Comparison of ENCODE assay signal across 10 mouse cellular contexts in genomic region chr5:139287099-139287498, GRCm38 (mm10). TPM values are rescaled to one million over a fixed set of nuclear protein-coding genes. Genes with fewer than 3 reads are reported as not detected.
DNase-seq lines count a peak whose midpoint lies in the region; ATAC-seq and TF ChIP-seq lines count a peak whose summit lies in the region.
"Had no signal": no experiment of that assay in that cellular context is flagged by ENCODE, and none has a peak within 500 bp of the region (broad histone marks: within the 10 kb centered on the region; RNA-seq: fewer than 3 reads in every experiment).

No protein-coding gene starts in this region.

- no peaks in the 10 kb centered on the region for H3K9me3 ChIP-seq in lung, embryonic 15.5 days
- no peaks in the 10 kb centered on the region for H3K9me3 ChIP-seq in liver, postnatal 0 days (ENCODE audit: low read length)
- H3K9me3 ChIP-seq in stomach, embryonic 16.5 days (replicated peaks; ENCODE audit: control insufficient read depth, low read length) = no peaks in the 10 kb centered on the region
- H3K9me3 ChIP-seq in limb, embryonic 10.5 days (replicated peaks) = no peaks in the 10 kb centered on the region
- H3K9me3 ChIP-seq: midbrain, embryonic 13.5 days had no signal

- no peaks in the 10 kb centered on the region for H3K27me3 ChIP-seq in lung, embryonic 15.5 days
- H3K27me3 ChIP-seq in liver, postnatal 0 days (ENCODE audit: insufficient read depth, low read length) = no peaks in the 10 kb centered on the region
- no peaks in the 10 kb centered on the region for H3K27me3 ChIP-seq in stomach, embryonic 16.5 days (ENCODE audit: control insufficient read depth, insufficient read depth, low read length)
- H3K27me3 ChIP-seq in limb, embryonic 10.5 days (ENCODE audit: low read depth, poor library complexity, severe bottlenecking) = no peaks in the 10 kb centered on the region
- H3K27me3 ChIP-seq: midbrain, embryonic 13.5 days had no signal

- ATAC-seq in lung, embryonic 15.5 days (ENCODE audit: borderline replicate concordance, extremely low read depth, low FRiP score, low TSS enrichment) = no peak
- peak; percentile 79 for ATAC-seq in common myeloid progenitor, adult 5-6 weeks (replicated peaks; ENCODE audit: low read depth, poor library complexity, severe bottlenecking)
- peak; percentile 72 for ATAC-seq in liver, postnatal 0 days
- no peak for ATAC-seq in stomach, embryonic 16.5 days (ENCODE audit: insufficient read depth, low FRiP score)
- ATAC-seq: inflammation-experienced regulatory T-cells, adult 6 months; midbrain, embryonic 13.5 days had no signal

- no peak for TF ChIP-seq POLR2A in lung, adult 2 months (IDR thresholded peaks at IDR 0.05; ENCODE audit: borderline replicate concordance, extremely low read depth, low read depth, low read length)

- H3K9ac ChIP-seq in lung, embryonic 15.5 days = no peak overlapping the region
- no peak overlapping the region for H3K9ac ChIP-seq in liver, postnatal 0 days (replicated peaks)
- H3K9ac ChIP-seq in stomach, embryonic 16.5 days (ENCODE audit: low read length) = no peak overlapping the region; the same call in 1 of the 2 replicates
- H3K9ac ChIP-seq: midbrain, embryonic 13.5 days had no signal

- no peak for TF ChIP-seq CTCF in lung, adult 2 months (IDR thresholded peaks at IDR 0.05; ENCODE audit: insufficient read depth, low read length)
- TF ChIP-seq CTCF in liver, postnatal 0 days (IDR thresholded peaks at IDR 0.05; ENCODE audit: low read depth) = no peak

- peaks cover 21% of the 10 kb centered on the region for H3K4me1 ChIP-seq in lung, embryonic 15.5 days
- no peaks in the 10 kb centered on the region; the same call in 1 of the 2 replicates for H3K4me1 ChIP-seq in lung, adult 2 months (ENCODE audit: control insufficient read depth, insufficient read depth, low read length)
- H3K4me1 ChIP-seq in liver, postnatal 0 days (ENCODE audit: insufficient read depth) = peaks cover 33% of the 10 kb centered on the region
- H3K4me1 ChIP-seq in stomach, embryonic 16.5 days (ENCODE audit: control insufficient read depth, insufficient read depth, low read length) = peaks cover 18% of the 10 kb centered on the region
- H3K4me1 ChIP-seq in limb, embryonic 10.5 days = peaks cover 19% of the 10 kb centered on the region; the same call in 1 of the 2 replicates
- H3K4me1 ChIP-seq: midbrain, embryonic 13.5 days had no signal

- no peak overlapping the region for H3K4me2 ChIP-seq in lung, embryonic 15.5 days
- H3K4me2 ChIP-seq in liver, postnatal 0 days (ENCODE audit: low read depth, low read length) = no peak overlapping the region; the same call in 1 of the 2 replicates
- no peak overlapping the region for H3K4me2 ChIP-seq in stomach, embryonic 16.5 days (ENCODE audit: low read depth, low read length)
- H3K4me2 ChIP-seq: midbrain, embryonic 13.5 days had no signal

- peak overlapping the region; percentile 75 for H3K27ac ChIP-seq in lung, embryonic 15.5 days
- H3K27ac ChIP-seq in liver, postnatal 0 days (ENCODE audit: low read depth) = peak overlapping the region; percentile 85
- peak overlapping the region; percentile 74 for H3K27ac ChIP-seq in stomach, embryonic 16.5 days (ENCODE audit: low read length)
- no peak overlapping the region for H3K27ac ChIP-seq in limb, embryonic 10.5 days
- H3K27ac ChIP-seq: midbrain, embryonic 13.5 days had no signal

- no peak for TF ChIP-seq EP300 in liver, postnatal 0 days (IDR thresholded peaks at IDR 0.05; ENCODE audit: low read depth)

- H3K36me3 ChIP-seq in lung, embryonic 15.5 days = no peaks in the 10 kb centered on the region
- no peaks in the 10 kb centered on the region for H3K36me3 ChIP-seq in liver, postnatal 0 days (replicated peaks; ENCODE audit: insufficient read depth, low read length)
- no peaks in the 10 kb centered on the region for H3K36me3 ChIP-seq in stomach, embryonic 16.5 days (ENCODE audit: control insufficient read depth, insufficient read depth, low read length)
- no peaks in the 10 kb centered on the region for H3K36me3 ChIP-seq in limb, embryonic 10.5 days
- H3K36me3 ChIP-seq: midbrain, embryonic 13.5 days had no signal

- no peak for DNase-seq in lung, adult 2 months
- peak; percentile 56 for DNase-seq in liver, postnatal 0 days
- no peak for DNase-seq in thymus, postnatal 36 days
- DNase-seq in limb, embryonic 10.5 days (ENCODE audit: low spot score) = no peak
- DNase-seq in cerebellum, postnatal 10 days = no peak

- WGBS in lung, embryonic 15.5 days = 76% methylated on average over 5 of the region's 5 CpGs
- WGBS in lung, adult 2 months = 67% methylated on average over 5 of the region's 5 CpGs
- 35% methylated on average over 5 of the region's 5 CpGs for WGBS in liver, postnatal 0 days (ENCODE audit: insufficient replicate concordance)
- 73% methylated on average over 5 of the region's 5 CpGs for WGBS in stomach, embryonic 16.5 days
- 86% methylated on average over 5 of the region's 5 CpGs for WGBS in limb, embryonic 10.5 days

- no peak overlapping the region for H3K4me3 ChIP-seq in lung, embryonic 15.5 days
- H3K4me3 ChIP-seq in lung, adult 2 months (replicated peaks; ENCODE audit: extremely low read depth, low read depth, low read length) = no peak overlapping the region
- H3K4me3 ChIP-seq in liver, postnatal 0 days (ENCODE audit: low read depth, low read length) = no peak overlapping the region
- H3K4me3 ChIP-seq in stomach, embryonic 16.5 days (replicated peaks; ENCODE audit: low read length) = no peak overlapping the region
- H3K4me3 ChIP-seq in limb, embryonic 10.5 days = no peak overlapping the region
- H3K4me3 ChIP-seq: midbrain, embryonic 13.5 days had no signal

RNA-seq across cellular contexts. Expression of gene Get4, which starts 35.0 kb away (rescaled TPM):
- polyA plus RNA-seq in lung, embryonic 15.5 days (2015; fragmentation: Nextera tagmentation; extraction: Ambion mirVana) = 186 TPM in 2 replicates
- 105 and 162 TPM in 2 replicates for polyA plus RNA-seq in lung, adult 2 months (2012; rRNA removed)
- total RNA-seq in common myeloid progenitor, adult 5-6 weeks (2017) = 13.4 and 31.2 TPM in 2 replicates
- 92.7 and 97.5 TPM in 2 replicates for polyA plus RNA-seq in liver, postnatal 0 days (2015; fragmentation: Nextera tagmentation; extraction: Ambion mirVana)
- 136 and 142 TPM in 2 replicates for polyA plus RNA-seq in stomach, embryonic 16.5 days (2015; fragmentation: Nextera tagmentation; extraction: Ambion mirVana)
- polyA plus RNA-seq in limb, embryonic 10.5 days (2016; fragmentation: Nextera tagmentation; extraction: Ambion mirVana) = 196 and 215 TPM in 2 replicates

RNA-seq across cellular contexts. Expression of gene Adap1, which starts 38.3 kb away (rescaled TPM):
- polyA plus RNA-seq in lung, embryonic 15.5 days (2015; fragmentation: Nextera tagmentation; extraction: Ambion mirVana) = 5.8 and 6.2 TPM in 2 replicates
- polyA plus RNA-seq in lung, adult 2 months (2012; rRNA removed) = 12.1 and 13.8 TPM in 2 replicates
- total RNA-seq in common myeloid progenitor, adult 5-6 weeks (2017) = 15.8 and 25.8 TPM in 2 replicates
- 3.7 and 4.3 TPM in 2 replicates for polyA plus RNA-seq in liver, postnatal 0 days (2015; fragmentation: Nextera tagmentation; extraction: Ambion mirVana)
- 2.4 and 2.6 TPM in 2 replicates for polyA plus RNA-seq in stomach, embryonic 16.5 days (2015; fragmentation: Nextera tagmentation; extraction: Ambion mirVana)
- 0.26 and 0.46 TPM in 2 replicates for polyA plus RNA-seq in limb, embryonic 10.5 days (2016; fragmentation: Nextera tagmentation; extraction: Ambion mirVana)

Comparison
In these comparisons a context has a peak if more than half of its experiments do, and no peak if none do; other contexts are left out.
1. ATAC-seq: peak in common myeloid progenitor, adult 5-6 weeks (single experiment) and liver, postnatal 0 days (single experiment); none in lung, embryonic 15.5 days (single experiment) and stomach, embryonic 16.5 days (single experiment).